Mouse (Mus musculus) olfactory bulb, adult 2 months (tissue): ENCODE results near the gene Mier1.

ENCODE experiments used
- CTCF ChIP-seq: fragments of 200-500 bp; IDR thresholded peaks from 2 replicates; pipeline ENCODE4 v1.5.1; 2012; ENCODE audit warnings: low read depth, mild to moderate bottlenecking, low read length, moderate library complexity; ENCODE audit not compliant: insufficient read depth
- POLR2A ChIP-seq: fragments of 200-500 bp; IDR thresholded peaks from 2 replicates; pipeline ENCODE4 v1.6.1; 2012; ENCODE audit warnings: mild to moderate bottlenecking, low read depth, low read length, moderate library complexity; ENCODE audit not compliant: insufficient read depth

GRCm38 (mm10) chr4:103067906-103068655, 46.1 kb upstream of the Mier1 start:
- TF ChIP-seq POLR2A (no peak), CTCF (no peak)
